Mouse (Mus musculus) hindbrain, embryonic 15.5 days (tissue): ENCODE measurements around the gene Ccdc136. TPM values are rescaled to one million over a fixed set of nuclear protein-coding genes. Genes with fewer than 3 reads are reported as not detected.
A peak's percentile ranks its signal among the peaks of the same experiment; 100 is the strongest.
"Not testable (repeated sequence)": the region's sequence is repeated elsewhere in the genome, so short reads cannot be mapped to it uniquely, and the experiment has no call there.

Experiments used
- ATAC-seq: fragments of 200-750 bp; cut with Nextera tagmentation; 2 replicates; pipeline ENCODE4 v1.8.0; 2017; ENCODE audit warnings: low read depth, moderate number of reproducible peaks, moderate TSS enrichment; ENCODE audit not compliant: low FRiP score
- H3K27ac ChIP-seq: fragments of 300-500 bp; sonication (generic); replicated peaks from 2 replicates; pipeline ENCODE4 v1.5.1; 2015; ENCODE audit warnings: mild to moderate bottlenecking, inconsistent platforms
- H3K27me3 ChIP-seq: fragments of 300-500 bp; sonication (generic); 2 replicates; pipeline ENCODE4 v1.6.1; 2015; ENCODE audit warnings: control low read depth, inconsistent platforms
- H3K36me3 ChIP-seq: fragments of 300-500 bp; sonication (generic); 2 replicates; pipeline ENCODE4 v1.6.1; 2015; ENCODE audit warnings: control low read depth, inconsistent platforms
- H3K4me1 ChIP-seq: fragments of 300-500 bp; sonication (generic); replicated peaks from 2 replicates; pipeline ENCODE4 v1.6.1; 2015; ENCODE audit warnings: control low read depth, inconsistent platforms
- H3K4me2 ChIP-seq: fragments of 300-500 bp; sonication (generic); 2 replicates; pipeline ENCODE4 v1.6.1; 2015; ENCODE audit warnings: moderate library complexity, mild to moderate bottlenecking, inconsistent platforms
- H3K4me3 ChIP-seq: fragments of 300-500 bp; sonication (generic); 2 replicates; pipeline ENCODE4 v1.5.1; 2015; ENCODE audit warnings: mild to moderate bottlenecking, inconsistent platforms
- H3K9ac ChIP-seq: fragments of 300-500 bp; sonication (generic); 2 replicates; pipeline ENCODE4 v1.6.1; 2015; ENCODE audit warnings: inconsistent platforms
- H3K9me3 ChIP-seq: fragments of 300-500 bp; sonication (generic); 2 replicates; pipeline ENCODE4 v1.6.1; 2016; ENCODE audit warnings: control low read depth, inconsistent platforms
- WGBS: fragments of 180-500 bp; shearing (Covaris S2); methylation state at CpG from one replicate; pipeline ENCODE4 v1.1.7; 2015; 5-methylcytosine and 5-hydroxymethylcytosine counted together
- polyA plus RNA-seq: library from polyadenylated mRNA; unstranded; fragments of >200 nt; fragmentation: Nextera tagmentation; extraction: Ambion mirVana; gene quantifications from 2 replicates; pipeline ENCODE4 v1.2.1, GENCODE M21; 2015

Ccdc136 gene
- polyA plus RNA-seq, result 43.3 and 52.6 TPM in 2 replicates

GRCm38 (mm10) chr6:29395910-29396713 lies at the start of gene Ccdc136:
Ccdc136 (plus strand) TSS chr6:29396309.
- peaks cover 17% of the 10 kb centered on the region for H3K4me1 ChIP-seq
- peak within 1 kb of the TSS; percentile 91 for H3K4me2 ChIP-seq
- peaks cover 3% of the 10 kb centered on the region; the same call in 1 of the 2 replicates for H3K27me3 ChIP-seq
- peak within 1 kb of the TSS; percentile 77 for H3K27ac ChIP-seq
- H3K4me3 ChIP-seq, result peak within 1 kb of the TSS; percentile 63
- WGBS, result under 1% methylated on average over 37 of the region's 49 CpGs
- peak; percentile 93 for ATAC-seq
- H3K36me3 ChIP-seq, result no peaks in the 10 kb centered on the region
- H3K9me3 ChIP-seq, result no peaks in the 10 kb centered on the region
- H3K9ac ChIP-seq, result peak within 1 kb of the TSS; percentile 56

GRCm38 (mm10) chr6:29346512-29346911 lies 49.6 kb upstream of the Ccdc136 start:
- not testable (repeated sequence) for H3K27me3 ChIP-seq, ATAC-seq, H3K27ac ChIP-seq, H3K9me3 ChIP-seq, H3K4me2 ChIP-seq, H3K4me3 ChIP-seq, H3K36me3 ChIP-seq, H3K9ac ChIP-seq
- 94% methylated on average over 2 of the region's 2 CpGs for WGBS
- peaks cover 17% of the 10 kb centered on the region for H3K4me1 ChIP-seq

DNA sequence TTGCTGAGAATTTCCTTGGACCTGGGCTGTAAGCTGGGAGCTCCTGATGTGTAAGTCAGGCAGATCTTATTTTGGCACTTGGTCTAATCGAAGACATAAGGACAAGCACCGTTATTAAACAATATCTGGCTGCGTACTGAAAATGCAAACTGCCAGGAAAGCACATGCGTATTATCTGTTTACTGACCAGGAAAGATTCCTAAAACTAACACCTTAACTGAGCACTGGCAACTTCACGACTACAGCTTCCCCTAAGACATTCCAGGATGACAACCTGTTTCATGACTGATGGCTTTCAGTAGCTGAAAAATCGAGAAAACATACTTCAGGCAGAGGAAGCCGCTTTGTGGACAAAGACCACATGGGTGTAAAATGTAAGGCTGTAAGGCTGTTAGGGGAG lies 48.9 kb upstream of the Ccdc136 start:
- no peaks in the 10 kb centered on the region for H3K27me3 ChIP-seq
- peak overlapping the region; percentile 91 for H3K4me3 ChIP-seq
- H3K9me3 ChIP-seq, result no peaks in the 10 kb centered on the region
- peak overlapping the region; percentile 55 for H3K9ac ChIP-seq
- no peaks in the 10 kb centered on the region for H3K36me3 ChIP-seq
- no peak for ATAC-seq
- 35% methylated on average over 7 of the region's 7 CpGs for WGBS
- peak overlapping the region; percentile 75 for H3K4me2 ChIP-seq
- H3K4me1 ChIP-seq, result peaks cover 17% of the 10 kb centered on the region
- H3K27ac ChIP-seq, result peak overlapping the region; percentile 83

DNA sequence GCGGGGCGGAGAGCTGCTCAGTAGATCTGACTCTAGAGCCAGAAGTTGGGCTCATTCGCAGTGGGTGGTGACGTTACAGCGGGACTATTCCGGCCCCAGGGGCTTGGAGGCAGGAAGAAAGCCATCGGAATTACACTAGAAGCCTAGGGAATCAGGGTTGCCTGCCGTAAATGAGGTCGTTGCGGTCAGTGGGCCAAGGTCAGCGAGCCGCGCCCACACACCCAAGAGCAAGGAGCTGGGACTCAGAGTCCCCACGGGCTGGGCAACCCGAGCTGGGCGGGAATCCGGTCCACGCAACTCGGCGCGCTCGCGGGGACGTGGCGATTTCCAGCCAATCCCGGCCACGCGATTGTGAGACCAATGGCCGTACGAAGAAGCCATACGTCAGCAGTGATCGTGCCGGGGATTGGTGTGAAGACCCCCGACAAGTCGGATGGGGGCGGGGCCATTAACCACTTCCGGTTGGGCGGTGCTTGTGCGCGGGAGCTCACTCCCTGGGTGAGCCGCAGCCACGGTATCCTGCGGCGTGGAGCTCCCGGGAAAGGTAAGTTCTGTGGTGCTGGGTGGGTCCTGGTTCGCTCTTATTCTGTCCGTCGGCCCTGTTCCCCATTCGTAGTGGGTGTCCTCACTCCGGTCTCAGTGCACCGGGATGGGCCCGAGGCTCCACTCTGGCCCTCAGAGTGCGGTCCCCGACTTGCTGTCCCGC lies 48.3 kb upstream of the Ccdc136 start, which contains the start of gene Calu:
Gene Calu, plus strand, starts transcription at position 405 of the 706 bp plus-strand sequence.
- no peaks in the 10 kb centered on the region for H3K9me3 ChIP-seq
- peak within 1 kb of the TSS; percentile 83 for H3K27ac ChIP-seq
- H3K4me2 ChIP-seq, result peak within 1 kb of the TSS; percentile 75
- no peaks in the 10 kb centered on the region for H3K36me3 ChIP-seq
- no peaks in the 10 kb centered on the region for H3K27me3 ChIP-seq
- peak within 1 kb of the TSS; percentile 85 for H3K9ac ChIP-seq
- WGBS, result under 1% methylated on average over 53 of the region's 55 CpGs
- peaks cover 17% of the 10 kb centered on the region for H3K4me1 ChIP-seq
- peak; percentile 100 for ATAC-seq
- peak within 1 kb of the TSS; percentile 91 for H3K4me3 ChIP-seq

GRCm38 (mm10) chr6:29348371-29348724 lies 47.8 kb upstream of the Ccdc136 start:
- no peaks in the 10 kb centered on the region for H3K27me3 ChIP-seq
- ATAC-seq, result no peak
- WGBS, result under 1% methylated on average over 15 of the region's 15 CpGs
- peak overlapping the region; percentile 70 for H3K4me2 ChIP-seq
- peak overlapping the region; percentile 85 for H3K9ac ChIP-seq
- H3K9me3 ChIP-seq, result no peaks in the 10 kb centered on the region
- H3K27ac ChIP-seq, result peak overlapping the region; percentile 81
- peaks cover 17% of the 10 kb centered on the region for H3K4me1 ChIP-seq
- H3K36me3 ChIP-seq, result no peaks in the 10 kb centered on the region
- H3K4me3 ChIP-seq, result peak overlapping the region; percentile 91

DNA sequence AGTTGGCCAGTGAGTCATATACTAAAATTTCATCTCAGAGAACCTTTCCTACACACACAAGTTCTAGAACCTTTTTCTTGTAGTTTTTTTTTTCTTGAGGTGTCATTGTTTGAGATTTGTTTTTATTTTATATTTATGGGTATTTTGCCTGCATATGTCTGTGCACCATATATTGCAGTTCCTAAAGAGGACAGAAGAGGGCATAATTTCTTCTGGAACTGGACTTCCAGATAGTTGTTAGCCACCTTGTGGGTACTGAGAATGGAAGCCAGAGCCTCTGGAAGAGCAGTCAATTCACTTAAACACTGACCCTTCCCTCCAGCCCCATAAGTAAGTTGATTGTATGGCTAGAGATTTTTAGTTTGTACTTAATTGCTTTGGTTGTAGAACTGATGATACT lies 44.5 kb upstream of the Ccdc136 start:
- no peak for ATAC-seq
- no peak overlapping the region for H3K9ac ChIP-seq

DNA sequence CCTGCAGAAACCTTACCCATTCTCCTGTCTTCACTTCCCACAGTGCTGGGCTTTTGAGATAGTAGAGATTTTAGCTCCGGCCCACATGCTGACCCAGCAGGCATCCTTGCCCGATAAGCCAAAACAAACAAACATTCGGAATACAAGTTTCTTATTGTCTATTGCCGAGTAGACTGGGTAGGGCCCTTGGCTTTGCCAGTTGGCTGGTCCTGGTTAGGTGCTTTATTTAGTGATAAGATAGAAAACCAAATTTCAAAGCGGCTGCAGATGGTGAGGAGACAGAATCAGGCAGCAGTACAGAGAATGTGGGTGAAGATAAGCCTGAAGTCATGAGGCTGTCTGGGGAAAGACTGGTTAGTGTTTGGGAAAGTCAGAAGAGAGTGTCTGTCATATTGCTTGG lies 43.3 kb upstream of the Ccdc136 start:
- H3K27ac ChIP-seq, result no peak overlapping the region
- H3K4me1 ChIP-seq, result peaks cover 12% of the 10 kb centered on the region
- WGBS, result 53% methylated on average over 5 of the region's 5 CpGs
- peaks cover 10% of the 10 kb centered on the region; the same call in 1 of the 2 replicates for H3K36me3 ChIP-seq
- no peak overlapping the region for H3K4me2 ChIP-seq
- no peaks in the 10 kb centered on the region for H3K27me3 ChIP-seq
- no peak overlapping the region for H3K4me3 ChIP-seq
- no peak for ATAC-seq
- H3K9me3 ChIP-seq, result no peaks in the 10 kb centered on the region
- H3K9ac ChIP-seq, result no peak overlapping the region

More for the DNA sequence above, 44.5 kb upstream of the Ccdc136 start:
- H3K4me1 ChIP-seq, result peaks cover 17% of the 10 kb centered on the region
- no peak overlapping the region for H3K4me3 ChIP-seq
- no peaks in the 10 kb centered on the region for H3K27me3 ChIP-seq
- no peak overlapping the region for H3K27ac ChIP-seq
- no peak overlapping the region for H3K4me2 ChIP-seq
- H3K9me3 ChIP-seq, result no peaks in the 10 kb centered on the region
- H3K36me3 ChIP-seq, result no peaks in the 10 kb centered on the region

- no peak for ATAC-seq
- H3K36me3 ChIP-seq, result peaks cover 18% of the 10 kb centered on the region; the same call in 1 of the 2 replicates
- no peaks in the 10 kb centered on the region for H3K9me3 ChIP-seq
- H3K27me3 ChIP-seq, result no peaks in the 10 kb centered on the region
- H3K27ac ChIP-seq, result no peak overlapping the region
- 93% methylated on average over 3 of the region's 3 CpGs for WGBS
- no peak overlapping the region for H3K4me2 ChIP-seq
- peaks cover 7% of the 10 kb centered on the region; the same call in 1 of the 2 replicates for H3K4me1 ChIP-seq
- no peak overlapping the region for H3K9ac ChIP-seq
- no peak overlapping the region for H3K4me3 ChIP-seq
These were observed 36.7 kb upstream of the Ccdc136 start for GRCm38 (mm10) chr6:29359386-29359785.

DNA sequence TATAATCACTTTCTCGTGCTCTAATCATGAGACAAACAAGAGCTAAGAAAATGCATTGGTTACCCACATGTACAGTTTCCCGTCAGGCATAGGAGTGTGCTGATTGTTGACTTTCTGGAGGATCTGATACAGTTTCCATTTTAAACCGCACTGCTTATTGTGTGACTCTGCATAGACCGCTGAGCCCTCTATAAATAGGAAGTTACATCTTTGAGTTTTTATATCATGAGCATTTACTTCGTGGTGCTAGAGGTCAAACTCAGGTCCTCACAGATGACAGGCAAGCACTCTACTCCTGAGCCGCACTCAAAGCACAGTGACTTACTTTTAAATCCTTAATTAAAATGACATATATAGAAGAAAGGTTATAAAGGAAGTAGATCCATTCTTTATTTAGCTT lies 35.9 kb upstream of the Ccdc136 start:
- H3K27me3 ChIP-seq, result no peaks in the 10 kb centered on the region
- no peak overlapping the region for H3K9ac ChIP-seq
- H3K4me2 ChIP-seq, result no peak overlapping the region
- WGBS, result 92% methylated on average over 6 of the region's 6 CpGs
- no peaks in the 10 kb centered on the region for H3K9me3 ChIP-seq
- H3K36me3 ChIP-seq, result peaks cover 18% of the 10 kb centered on the region; the same call in 1 of the 2 replicates
- H3K4me3 ChIP-seq, result no peak overlapping the region
- H3K27ac ChIP-seq, result no peak overlapping the region
- ATAC-seq, result no peak
- H3K4me1 ChIP-seq, result peaks cover 7% of the 10 kb centered on the region; the same call in 1 of the 2 replicates

DNA sequence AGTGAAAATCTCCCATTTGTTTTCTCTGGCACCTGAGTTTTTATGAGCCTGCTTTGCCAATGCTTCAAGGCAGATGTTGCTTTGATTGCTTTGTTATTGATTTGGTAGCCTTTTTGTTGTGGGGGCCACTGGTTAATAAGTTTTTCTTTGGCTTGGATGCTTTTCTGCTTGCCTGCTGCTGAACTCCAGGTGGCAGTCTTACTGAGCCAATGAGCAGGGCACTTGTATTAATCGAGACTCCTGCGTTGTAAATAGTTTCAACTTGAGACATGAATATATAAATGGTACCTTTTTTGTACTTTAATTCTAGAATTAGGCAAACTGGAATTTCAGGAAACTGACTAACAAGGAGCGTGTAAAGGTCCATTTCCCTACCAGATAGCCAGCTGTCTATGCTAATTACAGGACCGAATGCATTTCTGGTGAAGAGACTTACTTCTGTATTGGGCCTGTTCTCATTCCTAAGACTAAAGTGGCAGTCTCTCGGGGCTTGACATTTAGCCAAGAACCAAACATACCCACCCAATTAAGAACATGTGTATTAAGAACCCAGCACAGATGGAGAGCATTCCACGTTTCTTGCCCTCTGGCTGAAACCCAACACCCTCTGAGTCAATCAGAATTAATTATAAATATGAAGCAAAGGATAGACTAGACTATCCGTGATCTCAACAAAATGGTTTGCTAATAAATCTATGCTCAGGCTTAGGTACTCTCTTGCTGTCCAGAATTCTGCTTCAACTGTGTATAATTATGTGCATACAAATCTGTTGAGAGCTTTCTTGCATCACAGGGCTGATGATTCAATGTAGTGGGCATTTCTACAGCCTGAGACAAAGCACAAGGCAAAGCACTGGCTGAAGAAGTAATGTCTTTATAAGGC lies 33.6 kb upstream of the Ccdc136 start:
- no peak for ATAC-seq
- 47% methylated on average over 7 of the region's 7 CpGs for WGBS

DNA sequence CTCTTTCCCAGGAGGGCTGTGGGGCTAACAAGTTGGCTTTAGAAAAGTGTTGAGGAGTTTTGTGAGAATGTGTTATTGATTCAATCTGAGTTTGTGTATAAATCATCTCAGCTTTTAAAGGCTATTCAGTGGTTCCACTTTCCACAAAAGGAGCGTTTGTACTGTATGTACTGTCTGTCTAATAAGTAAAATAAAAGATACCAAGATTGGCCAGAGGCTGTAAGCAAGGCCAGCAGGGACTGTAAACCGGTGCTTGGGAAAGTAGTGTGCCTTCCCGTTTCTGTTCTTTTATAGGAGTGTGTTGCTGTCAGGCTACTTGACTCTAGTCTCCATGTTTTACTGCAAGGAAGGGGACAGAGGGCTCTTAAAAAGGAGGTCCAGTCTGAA lies 33.0 kb upstream of the Ccdc136 start:
- no peaks in the 10 kb centered on the region for H3K9me3 ChIP-seq
- no peak overlapping the region for H3K9ac ChIP-seq
- H3K27ac ChIP-seq, result peak overlapping the region; percentile 48
- H3K27me3 ChIP-seq, result no peaks in the 10 kb centered on the region
- H3K4me2 ChIP-seq, result no peak overlapping the region
- no peak for ATAC-seq
- H3K4me1 ChIP-seq, result peaks cover 7% of the 10 kb centered on the region; the same call in 1 of the 2 replicates
- WGBS, result 84% methylated on average over 3 of the region's 3 CpGs
- peaks cover 27% of the 10 kb centered on the region for H3K36me3 ChIP-seq
- H3K4me3 ChIP-seq, result no peak overlapping the region

More for the DNA sequence above, 33.6 kb upstream of the Ccdc136 start:
- no peak overlapping the region for H3K4me3 ChIP-seq
- H3K27ac ChIP-seq, result peak overlapping the region; percentile 48
- H3K4me2 ChIP-seq, result no peak overlapping the region
- peaks cover 7% of the 10 kb centered on the region; the same call in 1 of the 2 replicates for H3K4me1 ChIP-seq
- H3K36me3 ChIP-seq, result peaks cover 31% of the 10 kb centered on the region
- H3K9ac ChIP-seq, result no peak overlapping the region
- no peaks in the 10 kb centered on the region for H3K9me3 ChIP-seq
- no peaks in the 10 kb centered on the region for H3K27me3 ChIP-seq
